Mouse (Mus musculus) right cerebral cortex, postnatal 25 days (tissue): ENCODE results near the gene Chrna7.

Experiments
- DNase-seq: peaks from one replicate; pipeline ENCODE4 v3.0.0; 2022

The Chrna7 gene

GRCm38 (mm10) chr7:63212084-63212723, at the start of gene Chrna7:
TSS of gene Chrna7 (minus strand) at chr7:63212569.
- DNase-seq = peak; percentile 87

DNA sequence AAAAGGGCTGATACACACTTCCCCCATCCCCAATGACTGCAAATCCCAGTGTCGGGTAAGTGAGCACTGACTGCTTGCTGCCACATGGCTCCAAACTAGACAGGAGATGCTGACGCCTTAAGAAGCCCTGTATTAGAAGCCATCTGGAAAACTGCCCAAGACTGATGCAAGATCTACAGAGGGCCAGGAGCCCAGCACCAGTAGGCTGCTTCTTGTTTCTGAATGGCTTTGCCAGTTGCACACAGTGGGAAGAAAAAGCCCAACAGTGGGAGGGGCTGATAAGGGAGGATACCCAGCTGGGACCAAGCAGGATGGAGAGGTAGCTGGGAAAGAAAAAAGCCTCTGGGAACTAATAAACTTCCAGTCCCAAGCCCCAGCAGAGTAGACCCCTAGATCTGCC, 37.0 kb upstream of the Chrna7 start:
- DNase-seq = no peak

GRCm38 (mm10) chr7:63237852-63238516, 25.6 kb upstream of the Chrna7 start:
- DNase-seq = no peak

DNA sequence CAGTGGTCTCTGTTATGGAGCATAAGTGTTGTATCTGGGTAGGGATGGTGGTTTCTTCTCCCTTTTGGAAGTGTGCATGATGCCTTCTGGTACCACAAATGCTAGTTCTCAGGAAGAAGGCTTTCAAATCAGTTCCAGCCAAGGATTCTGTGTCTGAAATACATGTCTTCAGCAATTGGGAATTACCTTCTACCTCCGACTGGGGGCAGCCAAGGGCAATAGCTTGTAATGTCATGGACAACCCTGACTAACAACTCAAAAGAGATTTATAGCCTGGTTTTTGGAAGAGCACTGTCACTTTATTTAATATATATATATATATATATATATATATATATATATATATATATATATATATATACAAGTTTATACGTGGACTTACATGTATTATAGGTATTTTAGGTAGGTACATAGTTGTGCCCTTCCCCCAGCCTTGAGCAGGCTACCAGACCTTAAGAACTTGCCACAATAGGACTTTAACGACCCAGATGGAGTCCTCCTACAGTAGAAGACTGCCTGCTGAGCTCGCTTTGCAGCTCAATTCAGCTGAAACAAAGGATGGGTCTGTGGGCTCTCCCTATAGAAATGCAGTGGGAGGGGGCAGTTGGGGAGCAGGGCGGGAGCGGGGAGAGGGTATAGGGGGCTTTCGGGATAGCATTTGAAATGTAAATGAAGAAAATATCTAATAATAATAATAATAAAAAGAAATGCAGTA, 12.9 kb upstream of the Chrna7 start:
- DNase-seq = no peak

DNA sequence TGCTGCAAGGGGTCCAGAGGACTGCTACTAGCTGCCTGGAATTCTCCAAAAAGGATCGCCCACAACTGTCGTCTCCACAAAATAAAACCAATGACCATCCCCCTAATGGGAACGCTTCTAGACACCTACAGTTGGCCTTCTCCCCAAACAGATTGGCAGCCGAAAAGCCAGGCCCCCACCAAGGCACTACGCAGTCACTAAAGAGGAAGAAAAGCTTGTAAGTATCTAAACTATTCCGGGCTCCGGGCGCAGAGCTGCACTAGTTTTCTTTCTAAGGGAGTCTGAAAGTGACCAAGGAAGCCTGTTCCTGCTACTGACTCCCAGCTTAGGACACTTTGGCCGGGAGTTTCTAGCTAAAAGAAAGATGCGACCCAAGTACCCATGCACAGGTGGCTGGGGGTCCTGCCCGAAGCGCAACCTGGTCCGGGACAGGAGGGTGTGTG, 707 bp downstream of the Chrna7 start:
- DNase-seq = peak; percentile 28

DNA sequence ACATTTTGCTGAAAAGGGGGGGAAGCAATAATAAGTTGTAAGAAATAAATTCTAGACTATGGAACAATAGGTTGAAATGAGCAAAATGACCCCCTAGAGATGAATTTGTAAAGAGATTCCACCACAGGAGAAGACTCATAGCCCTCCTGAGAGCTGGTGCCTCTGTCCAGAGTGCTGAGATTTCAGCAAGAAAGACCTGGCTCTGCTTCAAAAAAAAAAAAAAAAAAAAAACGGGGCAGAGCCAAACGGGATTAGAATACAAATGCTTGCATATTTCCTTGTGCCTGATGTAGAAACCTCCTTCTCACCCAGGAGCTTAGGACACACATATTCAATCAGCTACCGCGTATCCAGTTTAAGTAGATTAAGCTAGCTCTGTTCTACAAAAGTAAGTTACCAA, 2.9 kb downstream of the Chrna7 start:
- no peak for DNase-seq

DNA sequence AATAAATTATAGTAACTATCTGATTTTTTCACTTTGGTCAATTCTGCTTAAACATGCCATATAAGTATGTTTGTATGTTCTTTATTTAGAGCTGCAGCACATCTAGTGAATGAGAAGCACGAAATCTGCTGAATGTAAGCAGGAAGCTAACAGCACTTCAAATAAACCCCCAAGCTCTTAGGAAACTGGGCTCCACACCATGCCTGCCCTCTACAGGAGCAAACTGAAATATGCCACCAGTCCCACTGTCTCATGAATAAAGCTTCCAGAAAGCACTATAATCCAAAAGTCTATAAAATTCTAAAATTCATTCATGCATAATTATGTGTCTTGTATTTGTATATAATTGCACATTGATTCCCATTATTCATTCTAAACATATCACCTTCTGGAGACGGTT, 5.2 kb downstream of the Chrna7 start:
- DNase-seq = no peak

GRCm38 (mm10) chr7:63195560-63195959, 16.8 kb downstream of the Chrna7 start:
- DNase-seq = no peak

GRCm38 (mm10) chr7:63189647-63190534, 22.5 kb downstream of the Chrna7 start:
- DNase-seq = no peak

- no peak for DNase-seq
Measured at GRCm38 (mm10) chr7:63170063-63170787, 42.1 kb downstream of the Chrna7 start.

DNA sequence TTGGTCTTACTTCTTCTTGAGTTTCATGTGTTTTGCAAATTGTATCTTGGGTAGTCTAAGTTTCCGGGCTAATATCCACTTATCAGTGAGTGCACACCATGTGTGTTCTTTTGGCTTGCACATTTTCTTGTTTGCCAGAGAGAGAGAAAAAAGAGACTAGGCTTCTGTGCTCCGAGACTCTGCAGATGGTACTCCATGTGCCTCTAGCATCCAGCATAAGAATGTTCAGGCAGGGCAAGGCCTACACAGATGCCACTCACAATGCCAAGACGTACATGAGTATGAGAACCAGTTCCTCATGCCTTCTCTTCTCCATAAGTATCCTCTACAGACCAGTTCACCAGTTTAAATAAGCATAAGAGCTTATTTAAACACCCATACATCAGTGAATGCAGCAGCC, 47.8 kb downstream of the Chrna7 start:
- no peak for DNase-seq

DNA sequence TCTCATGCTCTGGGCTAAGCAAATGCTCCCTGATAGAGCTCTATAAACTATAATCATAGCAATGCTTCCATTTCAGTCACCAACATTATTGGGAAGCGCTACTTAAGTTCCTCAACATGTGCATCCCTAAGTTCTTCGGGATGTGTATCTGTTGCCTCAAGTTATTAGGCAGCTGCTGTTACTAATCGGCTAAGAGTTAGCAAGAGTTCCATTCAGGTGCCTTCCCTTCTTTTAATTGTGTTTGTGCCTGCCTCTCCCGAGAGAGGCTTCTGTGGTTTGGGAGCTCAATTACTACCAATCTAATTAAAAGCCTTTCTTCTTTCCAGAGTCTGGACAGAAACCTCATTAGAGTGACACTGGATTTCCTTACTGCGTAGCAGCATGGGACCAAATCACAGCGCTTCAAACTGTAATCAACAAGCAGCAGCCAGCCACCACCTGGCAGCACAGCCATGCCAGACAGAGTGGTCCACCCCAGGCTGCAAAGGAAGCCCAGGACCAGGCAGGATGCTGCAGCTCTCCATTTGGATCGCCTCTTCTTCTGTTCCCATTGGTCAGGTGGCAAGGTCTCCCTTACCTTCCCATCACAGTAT, 50.0 kb downstream of the Chrna7 start:
- DNase-seq = no peak

GRCm38 (mm10) chr7:63153239-63153638, 59.1 kb downstream of the Chrna7 start:
- no peak for DNase-seq

- DNase-seq = no peak
Measured at GRCm38 (mm10) chr7:63148740-63149139, 63.6 kb downstream of the Chrna7 start.

DNA sequence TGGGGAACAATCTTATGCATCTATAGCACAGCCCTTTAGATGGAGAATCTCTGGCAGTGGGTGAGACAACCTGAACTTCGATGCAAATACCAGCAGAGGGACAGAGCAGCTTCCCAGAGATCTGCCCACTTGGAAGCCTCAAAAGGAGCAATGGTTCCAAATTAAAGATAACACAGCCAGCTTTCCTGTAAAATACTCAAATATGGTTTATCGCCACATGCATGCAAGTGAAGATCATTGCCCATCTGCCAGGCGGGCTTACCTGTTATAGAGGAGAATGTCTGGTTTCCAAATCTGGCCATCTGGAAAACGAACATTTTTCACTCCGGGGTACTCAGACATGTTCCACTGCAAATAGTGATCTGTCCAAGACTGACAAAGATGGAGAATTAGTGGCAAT, 64.0 kb downstream of the Chrna7 start:
- DNase-seq = no peak

- DNase-seq = no peak
Measured at GRCm38 (mm10) chr7:63122547-63122946, 89.8 kb downstream of the Chrna7 start.

DNA sequence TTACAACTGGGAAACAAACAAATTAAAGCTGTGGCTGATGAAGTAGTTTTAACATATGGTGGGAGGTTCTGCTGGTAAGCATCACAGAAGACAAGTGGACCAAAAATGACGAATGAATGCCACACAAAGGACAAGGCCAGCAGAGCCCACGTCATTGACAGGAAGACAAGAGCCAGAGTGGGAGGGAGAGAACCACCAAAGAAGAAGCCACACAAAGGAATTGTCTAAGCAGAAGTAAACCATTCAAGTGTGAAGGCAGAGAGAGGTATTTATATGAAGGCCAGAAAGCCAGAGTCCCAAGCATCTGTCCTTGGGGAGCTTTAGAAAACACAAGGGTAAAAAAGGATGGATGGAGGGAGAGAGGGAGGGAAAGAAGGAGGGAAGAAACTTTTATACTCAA, 98.7 kb downstream of the Chrna7 start:
- DNase-seq = no peak

- DNase-seq = no peak
Measured at GRCm38 (mm10) chr7:63113252-63113651, 99.1 kb downstream of the Chrna7 start.

- no peak for DNase-seq
Measured at GRCm38 (mm10) chr7:63109348-63109747, 103.0 kb downstream of the Chrna7 start.

- no peak for DNase-seq
Measured at GRCm38 (mm10) chr7:63085954-63086353, 126.4 kb downstream of the Chrna7 start.

DNA sequence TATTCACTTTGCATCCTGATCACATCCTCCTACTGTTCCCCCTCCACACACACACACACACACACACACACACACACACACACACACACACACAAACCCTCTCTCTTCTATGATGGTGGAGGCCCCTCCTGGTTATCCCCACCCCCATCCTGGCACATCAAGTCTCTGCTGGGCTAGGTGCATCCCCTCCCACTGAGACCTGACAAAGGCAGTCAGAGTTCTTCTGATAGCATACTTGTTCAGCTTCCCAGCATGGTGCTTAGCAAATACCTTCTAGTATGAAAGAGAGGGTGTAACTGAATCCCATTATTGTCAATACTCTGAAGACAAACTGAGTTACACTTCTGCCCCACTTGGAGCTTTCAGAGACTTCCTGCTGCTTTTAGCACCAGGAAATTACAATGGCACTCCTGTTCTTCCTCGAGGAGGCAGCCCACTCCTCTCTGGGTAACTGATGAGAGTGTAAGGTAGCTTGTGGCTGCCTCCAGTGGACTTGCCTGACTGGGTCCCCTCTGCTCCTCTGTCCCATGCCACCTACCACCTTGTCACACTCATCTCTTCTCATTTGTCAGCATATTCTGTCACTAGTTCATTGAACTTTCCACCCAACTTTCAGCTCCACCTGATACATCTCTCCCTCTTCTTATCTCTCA, 127.9 kb downstream of the Chrna7 start:
- no peak for DNase-seq
